Mouse (Mus musculus) ES-E14 (cell line): ENCODE results near the gene Pkd2. TPM values are rescaled to one million over a fixed set of nuclear protein-coding genes. Genes with fewer than 3 reads are reported as not detected.

ENCODE experiments used
- DNase-seq: peaks from one replicate; pipeline ENCODE4 v3.0.0-alpha.2; 2013; ENCODE audit warnings: low read depth, low spot score
- H3K27ac ChIP-seq: 2 replicates; pipeline ENCODE4 v1.5.1; 2012; ENCODE audit warnings: low read depth, mild to moderate bottlenecking, low read length, moderate library complexity, mixed read lengths; ENCODE audit not compliant: poor library complexity, insufficient read depth, severe bottlenecking
- H3K36me3 ChIP-seq: 2 replicates; pipeline ENCODE4 v1.6.1; 2012; ENCODE audit warnings: mild to moderate bottlenecking, low read length, moderate library complexity, mixed read lengths; ENCODE audit not compliant: control insufficient read depth, poor library complexity, insufficient read depth, severe bottlenecking
- H3K4me1 ChIP-seq, 2 experiments: fragments of 150-350 bp in 1 of 2; sonication (generic) in 1 of 2; 2 replicates each; pipeline ENCODE4 v1.6.1; 2012; ENCODE audit warnings: low read length in 2 of 2, mild to moderate bottlenecking in 1 of 2, mixed read lengths in 1 of 2; ENCODE audit not compliant: control insufficient read depth in 2 of 2, insufficient read depth in 2 of 2, poor library complexity in 1 of 2
- H3K4me3 ChIP-seq, 2 experiments: fragments of 150-350 bp in 1 of 2; sonication (generic) in 1 of 2; 2 replicates each; pipeline ENCODE4 v1.5.1; 2012; ENCODE audit warnings: low read length in 2 of 2, low read depth in 1 of 2, mild to moderate bottlenecking in 1 of 2, mixed read lengths in 1 of 2; ENCODE audit not compliant: insufficient read depth in 1 of 2, poor library complexity in 1 of 2, severe bottlenecking in 1 of 2
- H3K9ac ChIP-seq: 2 replicates; pipeline ENCODE4 v1.6.1; 2012; ENCODE audit warnings: low read depth, mild to moderate bottlenecking, low read length, mixed read lengths; ENCODE audit not compliant: poor library complexity, insufficient read depth, severe bottlenecking
- H3K9me3 ChIP-seq: fragments of 150-350 bp; sonication (generic); 2 replicates; pipeline ENCODE4 v1.6.1; 2012; ENCODE audit warnings: low read depth, mild to moderate bottlenecking, low read length; ENCODE audit not compliant: control insufficient read depth, insufficient read depth
- CHD2 ChIP-seq: IDR thresholded peaks from 2 replicates; pipeline ENCODE4 v1.6.1; 2014; ENCODE audit warnings: mild to moderate bottlenecking, low read depth, low read length, inconsistent platforms
- HCFC1 ChIP-seq: IDR thresholded peaks from 2 replicates; pipeline ENCODE4 v1.6.1; 2012; ENCODE audit warnings: low read length, inconsistent platforms, borderline replicate concordance; ENCODE audit not compliant: insufficient read depth
- MAFK ChIP-seq: IDR thresholded peaks from 2 replicates; pipeline ENCODE4 v1.6.1; 2014; ENCODE audit warnings: mild to moderate bottlenecking, low read depth, low read length, inconsistent platforms; ENCODE audit not compliant: insufficient read depth
- ZC3H11A ChIP-seq: IDR thresholded peaks from 2 replicates; pipeline ENCODE4 v1.6.1; 2012; ENCODE audit warnings: low read depth, mild to moderate bottlenecking, inconsistent platforms, low read length, borderline replicate concordance
- ZNF384 ChIP-seq: IDR thresholded peaks from 2 replicates; pipeline ENCODE4 v1.6.1; 2012; ENCODE audit warnings: low read depth, low read length, inconsistent platforms
- in situ Hi-C, 2 experiments: fragments of 600-800 bp; cut with MboI; formaldehyde crosslinking; loops; one replicate each; pipeline ENCODE4 v1.15.1; 2025; ENCODE audit warnings: low sequenced_read_pairs in 2 of 2, inconsistent platforms in 1 of 2; ENCODE audit not compliant: unreplicated experiment in 2 of 2
- total RNA-seq: library from RNA; depleted of rRNA; stranded (reverse); fragments of 300-350 nt; gene quantifications from 2 replicates; pipeline ENCODE4 v1.2.3, GENCODE M21; 2012

The Pkd2 gene
- total RNA-seq, 1 experiment: 38.7 TPM

- H3K36me3 ChIP-seq: peaks cover 8% of the 10 kb centered on the region
- H3K9ac ChIP-seq: peak overlapping the region; percentile 51; the same call in 1 of the 2 replicates
- H3K4me3 ChIP-seq: peak overlapping the region; percentile 7 to 8; a peak in 3 of 4 replicates
- no peak for DNase-seq
- H3K9me3 ChIP-seq: no peaks in the 10 kb centered on the region
- H3K27ac ChIP-seq: peak overlapping the region; percentile 28; the same call in 1 of the 2 replicates
- peaks cover 6 to 7% of the 10 kb centered on the region in 2 experiments; a peak in 2 of 4 replicates for H3K4me1 ChIP-seq
- no peak for TF ChIP-seq ZC3H11A
- TF ChIP-seq ZNF384: no peak
- no peak for TF ChIP-seq MAFK
- no peak for TF ChIP-seq HCFC1
- no peak for TF ChIP-seq CHD2
- in situ Hi-C loops: no loop called here
Observed at GRCm38 (mm10) chr5:104465731-104466130, 6.5 kb downstream of the Pkd2 start.

DNA sequence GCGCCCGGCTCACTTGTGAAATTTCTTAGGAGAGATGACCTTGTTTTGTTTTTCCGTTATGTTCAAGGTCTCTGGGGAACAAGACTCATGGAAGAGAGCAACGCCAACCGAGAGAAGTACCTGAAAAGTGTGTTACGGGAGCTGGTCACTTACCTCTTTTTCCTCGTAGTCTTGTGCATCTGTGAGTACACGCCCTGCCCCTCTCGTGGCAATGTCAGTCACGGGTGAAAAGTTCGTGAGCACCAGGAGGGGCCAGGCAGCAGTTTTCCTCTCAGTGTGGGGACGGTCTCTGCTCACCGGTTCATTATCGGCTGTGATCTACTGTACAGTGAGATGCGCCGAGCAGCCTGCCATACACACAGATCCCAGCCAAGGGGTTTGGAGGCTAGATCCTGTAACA, 7.6 kb downstream of the Pkd2 start:
- H3K9ac ChIP-seq: peak overlapping the region; percentile 42; the same call in 1 of the 2 replicates
- DNase-seq: no peak
- in situ Hi-C loops: no loop called here
- H3K9me3 ChIP-seq: no peaks in the 10 kb centered on the region; the same call in 1 of the 2 replicates
- peaks cover 13% of the 10 kb centered on the region for H3K36me3 ChIP-seq
- H3K4me1 ChIP-seq: peaks cover 2 to 6% of the 10 kb centered on the region in 2 experiments; a peak in 2 of 4 replicates
- peak overlapping the region; percentile 45 to 62 for H3K4me3 ChIP-seq
- no peak for TF ChIP-seq CHD2
- TF ChIP-seq ZNF384: no peak
- no peak for TF ChIP-seq MAFK
- no peak for TF ChIP-seq HCFC1
- no peak for TF ChIP-seq ZC3H11A
- H3K27ac ChIP-seq: no peak overlapping the region

DNA sequence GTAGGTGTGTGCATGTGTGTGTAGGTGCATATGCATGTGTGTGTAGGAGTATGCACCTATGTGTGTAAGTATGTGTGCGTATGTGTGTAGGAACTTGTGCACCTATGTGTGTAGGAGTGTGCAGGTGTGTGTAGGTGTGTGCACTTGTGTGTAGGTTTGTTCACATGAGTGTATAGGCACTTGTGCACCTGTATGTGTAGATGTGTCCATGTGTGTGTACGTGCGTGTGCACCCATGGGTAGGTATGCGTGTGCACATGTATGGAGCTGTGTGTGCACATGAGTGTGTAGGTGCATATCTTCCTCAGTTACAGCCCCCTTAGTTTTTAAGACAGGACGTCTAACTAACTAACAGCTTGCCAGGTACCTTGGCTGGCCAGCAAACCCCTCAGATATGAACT, 9.3 kb downstream of the Pkd2 start:
- Histone ChIP-seq H3K4me3 (no peak overlapping the region), H3K27ac (no peak overlapping the region), H3K4me1 (peaks cover 2 to 6% of the 10 kb centered on the region in 2 experiments; a peak in 2 of 4 replicates), H3K36me3 (peaks cover 20% of the 10 kb centered on the region), H3K9me3 (no peaks in the 10 kb centered on the region; the same call in 1 of the 2 replicates), H3K9ac (no peak overlapping the region)
- no peak for DNase-seq
- in situ Hi-C loops: no loop called here
- TF ChIP-seq HCFC1 (no peak), MAFK (no peak), CHD2 (no peak)

DNA sequence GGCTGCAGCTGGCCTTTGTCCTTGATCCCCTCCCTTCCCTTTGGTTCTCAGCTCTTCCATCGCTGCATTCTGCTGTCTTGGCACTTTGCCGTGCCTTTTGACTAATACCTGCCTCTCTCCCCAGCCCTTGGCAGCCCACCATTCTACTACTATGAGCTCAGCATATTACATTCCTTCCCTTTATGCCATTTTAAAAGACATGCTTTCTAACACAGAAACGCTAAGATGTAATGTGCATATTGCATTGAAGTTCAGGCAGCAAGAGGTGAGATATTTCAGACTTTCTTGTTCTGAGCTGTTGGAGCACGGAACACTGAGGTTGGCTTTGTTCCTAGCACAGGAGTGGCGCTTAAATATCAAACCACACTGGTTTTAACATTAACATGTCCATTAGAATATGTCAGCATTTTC, 11.7 kb downstream of the Pkd2 start:
- H3K27ac ChIP-seq: no peak overlapping the region
- H3K36me3 ChIP-seq: peaks cover 20% of the 10 kb centered on the region
- no peak overlapping the region for H3K9ac ChIP-seq
- TF ChIP-seq ZC3H11A (no peak), HCFC1 (no peak), MAFK (no peak), CHD2 (no peak), ZNF384 (no peak)
- peaks cover 2 to 6% of the 10 kb centered on the region in 2 experiments; a peak in 2 of 4 replicates for H3K4me1 ChIP-seq
- in situ Hi-C loops: no loop called here
- no peak for DNase-seq
- H3K4me3 ChIP-seq: no peak overlapping the region
- H3K9me3 ChIP-seq: no peaks in the 10 kb centered on the region; the same call in 1 of the 2 replicates

DNA sequence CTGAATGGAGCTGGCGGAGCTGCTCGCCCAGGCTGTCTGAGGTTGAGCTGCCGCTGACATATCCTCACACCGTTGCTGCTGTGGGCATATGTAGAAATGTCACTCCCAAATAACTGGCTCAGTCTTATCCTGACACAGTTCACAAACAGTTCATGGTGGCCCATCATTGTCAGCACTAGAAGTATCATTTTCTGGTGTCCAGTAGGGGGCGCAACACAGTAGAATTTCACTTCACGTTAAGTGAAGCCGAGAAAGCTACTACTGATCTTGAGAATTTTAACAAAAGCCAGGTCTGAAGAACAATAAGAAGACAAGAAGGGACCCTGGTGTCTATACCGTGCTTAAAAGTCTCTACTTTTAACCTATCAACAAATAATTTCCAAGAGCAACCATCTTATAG, 13.1 kb downstream of the Pkd2 start:
- Histone ChIP-seq H3K4me1 (0 out of 4 replicates have a peak, but pooled peaks cover 0 to under 1% of the 10 kb centered on the region in 2 experiments), H3K27ac (no peak overlapping the region), H3K36me3 (peaks cover 18% of the 10 kb centered on the region), H3K9ac (no peak overlapping the region), H3K9me3 (no peaks in the 10 kb centered on the region; the same call in 1 of the 2 replicates), H3K4me3 (no peak overlapping the region)
- no peak for DNase-seq
- TF ChIP-seq MAFK: no peak
- TF ChIP-seq ZC3H11A: no peak
- TF ChIP-seq ZNF384: no peak
- no peak for TF ChIP-seq HCFC1
- TF ChIP-seq CHD2: no peak
- in situ Hi-C loops: no loop called here
